Mouse (Mus musculus) midbrain, embryonic 16.5 days (tissue): ENCODE measurements around the gene Ccnd2. TPM values are rescaled to one million over a fixed set of nuclear protein-coding genes. Genes with fewer than 3 reads are reported as not detected.

Source experiments
- ATAC-seq: fragments of 200-750 bp; cut with Nextera tagmentation; 2 replicates; pipeline ENCODE4 v1.8.0; 2017; ENCODE audit warnings: moderate TSS enrichment
- H3K27ac ChIP-seq: fragments of 300-500 bp; sonication (generic); 2 replicates; pipeline ENCODE4 v1.5.1; 2014; ENCODE audit warnings: mild to moderate bottlenecking, low read length, mixed read lengths
- H3K27me3 ChIP-seq: fragments of 300-500 bp; sonication (generic); 2 replicates; pipeline ENCODE4 v1.6.1; 2014; ENCODE audit warnings: low read depth, low read length, mixed read lengths; ENCODE audit not compliant: control insufficient read depth, insufficient read depth
- H3K36me3 ChIP-seq: fragments of 300-500 bp; sonication (generic); 2 replicates; pipeline ENCODE4 v1.6.1; 2014; ENCODE audit warnings: mild to moderate bottlenecking, low read length, moderate library complexity, mixed read lengths; ENCODE audit not compliant: control insufficient read depth, insufficient read depth
- H3K4me1 ChIP-seq: fragments of 300-500 bp; sonication (generic); 2 replicates; pipeline ENCODE4 v1.6.1; 2014; ENCODE audit warnings: mild to moderate bottlenecking, low read length, mixed read lengths; ENCODE audit not compliant: control insufficient read depth, insufficient read depth
- H3K4me2 ChIP-seq: fragments of 300-500 bp; sonication (generic); 2 replicates; pipeline ENCODE4 v1.6.1; 2014; ENCODE audit warnings: mild to moderate bottlenecking, low read length, mixed read lengths
- H3K4me3 ChIP-seq: fragments of 300-500 bp; sonication (generic); 2 replicates; pipeline ENCODE4 v1.5.1; 2014; ENCODE audit warnings: low read depth, mild to moderate bottlenecking, low read length, moderate library complexity, mixed read lengths
- H3K9ac ChIP-seq: fragments of 300-500 bp; sonication (generic); 2 replicates; pipeline ENCODE4 v1.6.1; 2014; ENCODE audit warnings: low read depth, low read length, mixed read lengths
- H3K9me3 ChIP-seq: fragments of 300-500 bp; sonication (generic); replicated peaks from 2 replicates; pipeline ENCODE4 v1.6.1; 2014; ENCODE audit warnings: mild to moderate bottlenecking, low read length, mixed read lengths; ENCODE audit not compliant: control insufficient read depth, poor library complexity, severe bottlenecking
- WGBS: fragments of 180-500 bp; shearing (Covaris S2); extraction: QIAGEN DNeasy Blood & Tissue Kit; methylation state at CpG from one replicate; pipeline ENCODE4 v1.1.7; 2014; 5-methylcytosine and 5-hydroxymethylcytosine counted together
- polyA plus RNA-seq: library from polyadenylated mRNA; unstranded; fragments of >200 nt; fragmentation: Nextera tagmentation; extraction: Ambion mirVana; gene quantifications from 2 replicates; pipeline ENCODE4 v1.2.1, GENCODE M21; 2015

Gene Ccnd2
- polyA plus RNA-seq, 1 experiment from 2014 or later: 245 TPM

DNA sequence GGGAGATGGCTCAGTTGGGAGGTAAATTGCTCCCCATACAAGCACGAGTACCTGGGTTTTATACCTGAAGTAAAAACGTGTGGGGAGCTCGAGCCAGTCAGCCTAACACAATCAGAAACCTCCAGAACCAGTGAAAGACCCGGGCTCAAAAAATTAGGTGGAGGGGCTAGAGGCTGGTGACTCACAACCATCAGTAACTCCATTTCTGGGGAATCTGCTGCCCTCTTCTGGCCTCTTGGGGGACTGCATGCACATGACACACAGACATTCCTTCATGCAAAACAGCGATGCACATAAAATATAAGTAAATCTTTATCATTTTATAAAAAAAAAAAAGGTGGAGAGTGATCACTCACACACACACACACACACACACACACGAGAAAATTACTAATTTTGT is 46.9 kb downstream of the Ccnd2 start:
- H3K36me3 ChIP-seq: peaks cover 8% of the 10 kb centered on the region
- H3K9ac ChIP-seq: no peak overlapping the region
- H3K9me3 ChIP-seq: no peaks in the 10 kb centered on the region
- H3K4me3 ChIP-seq: no peak overlapping the region
- H3K4me1 ChIP-seq: peaks cover 8% of the 10 kb centered on the region
- no peak overlapping the region for H3K27ac ChIP-seq
- H3K4me2 ChIP-seq: no peak overlapping the region
- no peaks in the 10 kb centered on the region for H3K27me3 ChIP-seq
- 65% methylated on average over 6 of the region's 6 CpGs for WGBS
- no peak for ATAC-seq

- Histone ChIP-seq H3K9me3 (no peaks in the 10 kb centered on the region), H3K27me3 (no peaks in the 10 kb centered on the region), H3K4me3 (no peak overlapping the region), H3K36me3 (peaks cover 8% of the 10 kb centered on the region), H3K27ac (no peak overlapping the region), H3K4me1 (peaks cover 8% of the 10 kb centered on the region), H3K4me2 (no peak overlapping the region), H3K9ac (no peak overlapping the region)
- 91% methylated on average over 7 of the region's 7 CpGs for WGBS
- no peak for ATAC-seq
These were observed 47.5 kb downstream of the Ccnd2 start for GRCm38 (mm10) chr6:127104396-127105029.

DNA sequence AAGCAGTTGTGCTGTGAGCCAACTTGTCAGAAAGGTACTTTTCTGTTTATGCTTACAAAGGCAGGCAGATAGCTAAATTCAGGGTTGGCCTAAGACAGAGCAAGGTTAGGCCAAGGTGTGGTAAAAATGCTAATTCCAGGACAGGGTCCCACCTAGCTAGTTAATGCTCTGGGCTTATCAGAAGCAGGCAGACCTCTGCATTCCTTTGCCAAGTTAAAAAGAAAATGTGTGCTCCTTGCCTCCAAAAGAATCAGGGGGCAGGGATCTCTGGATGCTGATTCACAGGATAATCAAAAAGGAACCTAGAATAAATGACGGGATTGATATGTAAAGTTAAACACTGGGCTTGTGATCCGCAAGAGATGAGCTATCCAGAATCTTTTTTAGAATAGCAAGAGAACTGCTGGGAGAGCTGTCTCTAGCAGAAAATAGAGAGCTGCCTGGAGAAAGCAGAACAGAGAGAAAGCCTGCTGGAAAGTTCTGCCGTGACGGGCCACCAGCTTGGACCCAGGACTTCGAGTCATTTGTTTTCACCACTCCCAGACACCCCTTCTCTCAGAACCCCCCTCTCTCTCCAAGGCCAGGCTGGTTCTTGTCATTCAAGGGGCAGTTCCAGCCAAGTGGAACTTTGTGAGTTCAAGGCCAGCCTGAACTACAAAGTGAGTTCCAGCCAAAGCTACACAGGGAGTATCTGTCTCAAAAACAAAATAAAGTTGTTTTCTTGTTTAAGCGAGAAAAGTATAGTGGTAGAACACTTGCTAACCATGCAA is 48.3 kb downstream of the Ccnd2 start:
- Histone ChIP-seq H3K9ac (no peak overlapping the region), H3K4me3 (no peak overlapping the region), H3K27ac (no peak overlapping the region), H3K4me2 (no peak overlapping the region), H3K4me1 (peaks cover 5% of the 10 kb centered on the region), H3K9me3 (no peaks in the 10 kb centered on the region), H3K27me3 (no peaks in the 10 kb centered on the region), H3K36me3 (peaks cover 8% of the 10 kb centered on the region)
- WGBS: 98% methylated on average over 6 of the region's 6 CpGs
- ATAC-seq: no peak

DNA sequence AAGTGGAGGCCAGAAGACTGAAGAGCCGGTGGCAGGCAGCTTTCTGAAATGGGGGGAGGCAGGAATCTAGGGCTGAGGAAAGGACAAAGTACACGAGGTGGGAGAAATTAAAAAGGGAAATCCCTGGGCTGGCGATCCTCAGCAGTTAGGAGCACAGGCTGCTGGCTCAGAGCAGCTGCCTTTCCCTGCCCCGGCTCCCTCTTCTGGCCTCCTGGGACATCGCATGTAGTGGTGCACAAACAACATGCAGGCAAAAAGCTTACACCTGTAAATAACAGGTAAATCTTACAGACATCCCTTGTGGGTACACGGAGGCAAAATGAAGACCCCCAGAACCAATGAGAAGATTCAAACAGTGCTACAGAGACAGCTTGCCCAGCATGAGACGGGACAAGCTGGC is 57.4 kb downstream of the Ccnd2 start:
- Histone ChIP-seq H3K27ac (no peak overlapping the region), H3K4me2 (no peak overlapping the region), H3K27me3 (no peaks in the 10 kb centered on the region), H3K9me3 (no peaks in the 10 kb centered on the region), H3K4me1 (no peaks in the 10 kb centered on the region), H3K9ac (no peak overlapping the region), H3K4me3 (no peak overlapping the region), H3K36me3 (peaks cover 8% of the 10 kb centered on the region)
- ATAC-seq: no peak
- WGBS: 61% methylated on average over 7 of the region's 7 CpGs

- H3K36me3 ChIP-seq: peaks cover 10% of the 10 kb centered on the region
- no peak for ATAC-seq
- no peaks in the 10 kb centered on the region; the same call in 1 of the 2 replicates for H3K27me3 ChIP-seq
- H3K9ac ChIP-seq: no peak overlapping the region
- WGBS: 56% methylated on average over 4 of the region's 4 CpGs
- H3K4me2 ChIP-seq: no peak overlapping the region
- no peak overlapping the region for H3K27ac ChIP-seq
- no peaks in the 10 kb centered on the region for H3K9me3 ChIP-seq
- no peaks in the 10 kb centered on the region for H3K4me1 ChIP-seq
- H3K4me3 ChIP-seq: no peak overlapping the region
These were observed 65.3 kb downstream of the Ccnd2 start for GRCm38 (mm10) chr6:127086739-127087138.

GRCm38 (mm10) chr6:127081820-127082219 is 70.2 kb downstream of the Ccnd2 start:
- H3K27me3 ChIP-seq: no peaks in the 10 kb centered on the region; the same call in 1 of the 2 replicates
- ATAC-seq: no peak

GRCm38 (mm10) chr6:127079867-127080731 is 71.9 kb downstream of the Ccnd2 start:
- Histone ChIP-seq H3K4me2 (peak overlapping the region; percentile 76), H3K27me3 (no peaks in the 10 kb centered on the region; the same call in 1 of the 2 replicates), H3K9me3 (no peaks in the 10 kb centered on the region), H3K27ac (peak overlapping the region; percentile 95), H3K4me3 (peak overlapping the region; percentile 72), H3K36me3 (no peaks in the 10 kb centered on the region), H3K9ac (peak overlapping the region; percentile 93), H3K4me1 (peaks cover 9% of the 10 kb centered on the region; the same call in 1 of the 2 replicates)
- under 1% methylated on average over 57 of the region's 59 CpGs for WGBS
- ATAC-seq: peak; percentile 95

More at GRCm38 (mm10) chr6:127081820-127082219, 70.2 kb downstream of the Ccnd2 start:
- Histone ChIP-seq H3K4me2 (no peak overlapping the region), H3K27ac (no peak overlapping the region), H3K36me3 (no peaks in the 10 kb centered on the region), H3K4me3 (no peak overlapping the region), H3K9ac (no peak overlapping the region), H3K4me1 (peaks cover 9% of the 10 kb centered on the region; the same call in 1 of the 2 replicates), H3K9me3 (no peaks in the 10 kb centered on the region)
- 68% methylated on average over 6 of the region's 6 CpGs for WGBS
